Mouse (Mus musculus) G1E-ER4 (cell line): Measurements from ENCODE around the gene Vstm2b. TPM values are rescaled to one million over a fixed set of nuclear protein-coding genes. Genes with fewer than 3 reads are reported as not detected.

Source experiments
- GATA1 ChIP-seq: IDR thresholded peaks from one replicate; pipeline ENCODE4 v1.8.0; 2012; ENCODE audit warnings: low read length, inconsistent platforms
- polyA plus RNA-seq: library from polyadenylated mRNA; stranded (reverse); fragments of >175 nt; gene quantifications from 2 replicates; pipeline ENCODE4 v1.2.3, GENCODE M21; 2012

Gene Vstm2b
- polyA plus RNA-seq, 1 experiment = not detected

DNA sequence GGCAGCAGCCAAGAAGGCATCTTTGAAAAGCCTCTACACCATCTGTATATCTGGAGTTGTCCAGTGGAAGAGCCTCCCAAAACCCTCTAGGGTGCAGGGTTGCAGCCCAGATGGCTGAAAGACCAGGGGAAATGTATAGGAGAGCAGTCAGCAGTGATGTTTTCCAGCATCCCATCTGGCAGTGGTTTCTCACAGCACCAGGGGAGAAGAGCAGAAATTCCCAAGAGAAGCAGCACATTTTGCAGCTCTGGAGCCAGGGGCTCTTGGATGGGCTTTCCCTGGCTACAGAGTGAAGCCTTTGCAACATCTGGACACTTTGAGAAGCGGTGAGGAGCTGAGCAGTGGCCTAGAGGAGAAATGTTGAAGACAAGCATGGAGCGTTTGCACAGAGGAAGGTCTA, 30.3 kb downstream of the Vstm2b start:
- TF ChIP-seq GATA1 = no peak

DNA sequence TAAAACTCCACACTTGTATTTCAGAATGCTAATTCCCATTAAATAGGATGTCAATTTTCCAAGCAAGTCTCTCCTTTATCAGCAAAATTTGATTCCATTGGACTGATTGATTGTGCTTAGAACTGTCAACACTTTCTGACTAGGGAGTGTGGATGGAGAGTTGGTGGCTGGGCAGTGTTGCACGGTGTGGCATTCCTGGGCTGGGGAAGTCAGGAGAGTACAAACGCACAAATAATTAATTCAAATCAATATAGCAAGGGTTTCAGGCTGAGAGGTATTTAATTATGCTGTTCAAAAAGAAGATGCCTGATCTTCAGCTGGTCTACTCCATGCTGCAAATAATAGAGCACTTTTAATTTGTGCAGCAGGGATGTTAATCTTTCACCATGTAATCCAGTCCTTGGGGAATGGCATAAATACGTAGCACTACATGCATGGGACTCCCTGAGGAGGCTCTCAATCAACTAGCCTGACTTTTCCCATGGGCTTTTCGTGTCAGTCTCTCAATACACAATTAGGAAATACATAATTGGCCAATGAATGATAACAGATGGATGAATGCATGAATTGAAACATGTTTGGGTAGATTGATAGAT, 38.6 kb downstream of the Vstm2b start:
- no peak for TF ChIP-seq GATA1

DNA sequence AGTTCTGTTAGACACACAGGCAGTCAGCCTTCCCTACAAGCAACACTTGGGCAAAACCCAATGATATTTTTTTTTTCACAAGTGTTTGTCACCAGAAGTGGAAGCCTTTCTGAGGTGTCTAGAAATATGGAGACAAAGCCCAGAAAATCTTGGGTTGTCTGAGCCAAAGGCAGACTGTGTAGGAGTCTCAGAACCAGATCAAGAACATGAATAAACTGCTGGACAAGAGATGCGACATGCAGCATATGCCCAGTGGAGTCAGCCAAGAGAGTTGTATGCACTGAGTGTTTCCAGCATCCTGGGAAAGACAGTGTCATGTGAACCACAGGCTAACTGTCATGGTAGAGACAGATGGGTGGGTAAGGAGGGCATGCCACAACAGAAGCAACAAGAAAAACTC, 41.2 kb downstream of the Vstm2b start:
- no peak for TF ChIP-seq GATA1

DNA sequence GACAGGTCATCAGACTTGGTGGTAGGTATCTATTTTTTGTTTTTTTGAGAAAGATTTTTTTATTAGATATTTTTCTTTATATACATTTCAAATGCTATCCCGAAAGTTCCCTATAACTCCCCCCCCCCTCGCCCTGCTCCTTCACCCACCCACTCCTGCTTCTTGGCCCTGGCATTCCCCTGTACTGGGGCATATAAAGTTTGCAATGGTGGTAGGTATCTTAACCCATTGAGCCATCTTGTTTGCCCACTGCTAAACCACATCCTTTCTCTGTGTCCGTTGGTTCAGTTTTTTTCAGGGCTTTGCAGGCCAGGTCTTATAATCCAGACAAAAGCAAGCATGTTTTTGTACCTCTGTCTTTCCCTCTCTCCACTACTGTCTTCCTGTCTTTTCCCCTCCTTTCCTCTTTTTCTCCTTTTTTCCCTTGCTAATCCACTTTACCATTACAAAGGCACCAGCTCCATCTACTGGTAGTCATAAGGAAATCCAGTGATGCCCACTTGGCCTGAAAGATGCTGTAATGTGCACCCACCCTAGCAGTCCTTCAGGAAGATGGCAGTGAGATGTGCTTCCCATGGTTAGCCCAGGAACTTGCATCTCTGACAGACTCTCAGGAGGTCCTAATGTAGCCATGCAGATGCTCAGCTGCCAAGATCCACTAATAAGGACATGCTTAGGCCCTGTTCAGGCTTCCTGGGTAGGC, 44.3 kb downstream of the Vstm2b start:
- no peak for TF ChIP-seq GATA1

Other genes starting within 250 kb of the Vstm2b start
- gene 4930433I11Rik, start 89.2 kb downstream of the Vstm2b start, polyA plus RNA-seq = not detected in 2 replicates
- not detected in 2 replicates for gene Gm4884, start 134.4 kb downstream of the Vstm2b start, polyA plus RNA-seq